Mouse (Mus musculus): Measurements from ENCODE around the gene Tm9sf2. TPM values are rescaled to one million over a fixed set of nuclear protein-coding genes. Genes with fewer than 3 reads are reported as not detected.
"Not testable (repeated sequence)": the region's sequence is repeated elsewhere in the genome, so short reads cannot be mapped to it uniquely, and the experiment has no call there.

The Tm9sf2 gene
- total RNA-seq (2017): 103 and 105 TPM in 2 replicates

DNA sequence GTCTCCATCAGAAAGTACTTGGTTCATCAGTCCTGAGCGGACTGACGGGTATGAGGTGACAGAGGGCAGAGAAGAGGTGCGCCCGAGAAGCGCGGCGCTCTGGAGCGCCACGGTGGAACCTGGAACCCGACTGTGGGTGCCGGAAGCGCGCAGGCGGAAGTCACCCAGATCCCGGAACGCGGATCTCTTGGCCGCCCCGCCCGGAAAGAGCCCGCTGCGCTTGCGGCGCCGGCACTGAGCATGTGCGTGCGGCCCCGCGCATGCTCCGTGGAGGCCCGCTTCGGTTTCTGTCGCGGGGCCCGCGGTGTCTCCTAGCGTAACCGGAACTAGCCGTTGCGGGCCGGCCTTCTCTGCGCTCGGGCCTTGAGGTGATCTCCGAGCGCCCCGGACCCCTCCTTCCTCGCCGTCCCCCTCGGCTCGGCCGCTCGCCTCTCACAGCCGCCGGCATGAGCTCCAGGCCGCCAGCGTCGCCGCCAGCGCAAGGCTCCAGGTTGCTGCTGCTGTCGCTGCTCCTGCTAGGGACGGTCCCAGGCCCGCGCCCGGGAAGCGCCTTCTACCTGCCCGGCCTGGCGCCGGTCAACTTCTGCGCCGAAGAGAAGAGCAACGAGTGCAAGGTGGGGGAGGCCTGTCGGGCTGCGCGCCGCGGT lies at the start of gene Tm9sf2:
TSS of gene Tm9sf2 (plus strand) at position 217 of the 647 bp plus-strand sequence.
- peak; percentile 78 to 81 for ATAC-seq (replicated peaks in 1 of 2; ENCODE audit: insufficient read depth in 1 of 2, low FRiP score in 2 of 2, low TSS enrichment in 1 of 2, low read depth in 1 of 2, poor library complexity in 2 of 2, severe bottlenecking in 2 of 2)

DNA sequence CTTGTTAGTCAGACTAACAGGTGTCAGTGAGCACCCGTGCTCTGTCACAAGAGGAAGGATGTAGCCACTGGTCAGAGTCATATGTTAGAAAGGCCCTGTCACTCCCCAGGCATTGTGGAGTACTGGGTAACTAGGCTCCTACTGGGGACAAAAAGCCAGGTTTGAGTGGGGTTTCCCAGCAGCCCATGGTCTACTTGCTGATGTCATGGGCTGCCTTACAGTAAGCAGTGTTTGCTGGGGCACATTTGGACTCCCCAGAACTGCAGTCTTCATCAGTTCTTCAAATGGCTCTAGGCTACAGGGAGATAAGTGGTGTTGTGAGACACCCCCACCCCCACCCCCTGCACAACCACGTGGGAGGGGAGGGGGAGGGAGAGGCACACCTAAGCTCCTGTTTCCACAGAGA lies 48.9 kb upstream of the Tm9sf2 start:
- peak; percentile 27 to 42; a peak in 2 of 4 replicates for ATAC-seq (replicated peaks in 1 of 2; ENCODE audit: insufficient read depth in 1 of 2, low FRiP score in 2 of 2, low TSS enrichment in 1 of 2, low read depth in 1 of 2, poor library complexity in 2 of 2, severe bottlenecking in 2 of 2)

DNA sequence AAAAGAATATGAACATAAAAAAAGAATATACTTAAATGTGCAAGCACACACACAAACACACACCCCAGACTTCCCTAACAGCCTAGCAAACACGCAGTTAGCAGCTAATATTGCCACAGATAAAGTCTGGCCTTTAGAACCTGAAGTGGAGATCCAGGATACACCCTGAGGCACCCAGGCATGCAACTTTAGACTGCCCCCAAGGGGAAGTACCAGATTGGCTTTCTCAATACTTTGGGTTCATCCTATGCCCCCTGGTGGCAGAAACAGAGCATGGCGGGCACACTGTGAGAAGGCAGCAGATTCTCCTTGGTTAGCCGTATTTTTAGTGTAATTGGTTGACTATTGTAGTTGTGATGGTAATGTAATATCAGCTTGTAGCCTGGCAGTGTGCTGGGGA lies 46.2 kb upstream of the Tm9sf2 start:
- ATAC-seq (replicated peaks in 1 of 2; ENCODE audit: insufficient read depth in 1 of 2, low FRiP score in 2 of 2, low TSS enrichment in 1 of 2, low read depth in 1 of 2, poor library complexity in 2 of 2, severe bottlenecking in 2 of 2): peak; percentile 51 to 79

DNA sequence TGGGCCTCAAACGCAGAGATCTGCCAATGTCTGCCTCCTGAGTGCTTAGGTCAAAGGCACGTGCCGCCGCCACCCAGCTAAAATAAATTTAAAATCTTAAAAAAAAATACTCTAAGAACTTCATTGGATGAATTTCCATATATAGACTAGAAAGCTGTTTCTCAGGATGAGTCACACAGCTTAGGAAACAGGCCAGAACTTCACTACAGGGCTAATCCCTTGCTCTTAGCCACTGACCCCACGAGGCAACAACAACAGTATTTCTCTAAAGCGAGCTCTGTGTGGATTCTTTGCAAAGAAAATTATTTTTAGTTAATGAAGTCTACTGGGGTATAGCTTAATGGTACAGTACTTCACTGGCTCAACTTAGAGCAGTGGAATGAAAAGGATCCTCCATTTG lies 45.5 kb upstream of the Tm9sf2 start:
- ATAC-seq (replicated peaks in 1 of 2; ENCODE audit: insufficient read depth in 1 of 2, low FRiP score in 2 of 2, low TSS enrichment in 1 of 2, low read depth in 1 of 2, poor library complexity in 2 of 2, severe bottlenecking in 2 of 2): no peak

DNA sequence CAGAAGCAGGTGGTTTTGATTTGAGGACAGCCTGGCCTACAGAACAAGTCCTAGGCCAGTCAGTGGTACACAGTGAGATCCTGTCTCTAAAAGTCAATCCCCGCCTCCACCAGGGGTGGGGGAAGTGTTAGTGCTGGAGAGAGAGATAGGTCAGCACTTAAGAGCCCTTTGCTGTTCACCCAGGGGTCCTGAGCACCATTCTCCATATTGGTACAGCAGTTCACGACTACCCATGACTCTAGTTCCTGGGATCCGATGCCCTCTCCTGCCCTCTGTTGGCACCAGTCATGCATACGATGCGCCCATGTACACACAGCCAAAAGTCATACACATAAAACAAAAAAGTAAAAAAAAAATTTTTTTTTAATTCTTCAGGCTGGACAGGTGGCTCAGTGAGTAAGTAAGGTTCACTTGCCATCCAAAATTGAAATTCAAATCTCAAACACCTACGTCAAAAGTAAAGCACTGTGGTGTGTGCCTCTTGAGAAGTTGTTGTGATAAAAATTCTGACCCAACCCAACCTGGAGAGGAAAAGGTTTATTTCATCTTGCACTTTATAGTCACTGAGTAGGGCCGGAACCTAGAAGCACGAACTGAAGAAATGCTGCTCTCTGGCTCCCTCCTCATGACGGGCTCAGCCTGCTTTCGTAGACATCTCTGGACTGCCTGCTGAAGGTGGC lies 44.3 kb upstream of the Tm9sf2 start:
- ATAC-seq (replicated peaks in 1 of 2; ENCODE audit: insufficient read depth in 1 of 2, low FRiP score in 2 of 2, low TSS enrichment in 1 of 2, low read depth in 1 of 2, poor library complexity in 2 of 2, severe bottlenecking in 2 of 2): no peak

DNA sequence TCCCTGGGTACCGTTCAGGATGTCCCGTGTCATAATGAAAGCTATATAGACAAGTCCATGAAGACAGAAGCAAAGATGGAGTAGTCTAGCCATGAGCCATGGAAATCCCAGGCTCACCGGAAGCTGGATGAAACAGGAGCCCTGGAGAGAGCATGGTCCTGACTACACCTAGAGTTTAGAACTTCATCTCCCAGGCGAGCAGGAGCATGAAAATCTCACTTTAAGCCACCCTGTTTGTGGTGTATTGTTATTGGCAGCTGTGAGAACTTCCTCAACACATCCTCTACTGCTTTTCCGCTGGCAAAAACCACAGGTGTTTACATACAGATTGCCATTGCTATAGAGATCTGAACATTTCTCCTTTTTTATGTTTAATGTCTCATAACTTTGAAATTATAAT lies 43.2 kb upstream of the Tm9sf2 start:
- peak; percentile 63 for ATAC-seq (replicated peaks in 1 of 2; ENCODE audit: insufficient read depth in 1 of 2, low FRiP score in 2 of 2, low TSS enrichment in 1 of 2, low read depth in 1 of 2, poor library complexity in 2 of 2, severe bottlenecking in 2 of 2)

DNA sequence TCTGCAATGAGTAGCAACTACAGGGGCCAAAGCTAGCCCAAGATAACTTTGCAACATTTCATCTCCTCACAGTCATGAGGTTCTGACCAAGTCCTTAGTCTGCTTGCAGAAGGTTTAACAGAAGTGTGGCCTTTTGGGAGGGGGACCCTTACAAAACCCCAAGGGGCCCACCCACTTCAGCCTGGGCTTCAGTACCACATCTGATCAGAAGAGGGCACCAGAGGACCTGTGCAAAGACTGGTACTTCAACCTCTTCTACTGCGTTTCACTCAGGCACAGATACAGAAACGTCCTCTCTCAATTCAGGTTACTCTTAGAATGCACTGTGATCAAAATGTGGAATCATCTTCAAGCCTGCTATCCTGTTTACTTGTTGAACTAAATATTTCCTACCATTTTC lies 42.3 kb upstream of the Tm9sf2 start:
- ATAC-seq (replicated peaks in 1 of 2; ENCODE audit: insufficient read depth in 1 of 2, low FRiP score in 2 of 2, low TSS enrichment in 1 of 2, low read depth in 1 of 2, poor library complexity in 2 of 2, severe bottlenecking in 2 of 2): peak; percentile 52 to 60

DNA sequence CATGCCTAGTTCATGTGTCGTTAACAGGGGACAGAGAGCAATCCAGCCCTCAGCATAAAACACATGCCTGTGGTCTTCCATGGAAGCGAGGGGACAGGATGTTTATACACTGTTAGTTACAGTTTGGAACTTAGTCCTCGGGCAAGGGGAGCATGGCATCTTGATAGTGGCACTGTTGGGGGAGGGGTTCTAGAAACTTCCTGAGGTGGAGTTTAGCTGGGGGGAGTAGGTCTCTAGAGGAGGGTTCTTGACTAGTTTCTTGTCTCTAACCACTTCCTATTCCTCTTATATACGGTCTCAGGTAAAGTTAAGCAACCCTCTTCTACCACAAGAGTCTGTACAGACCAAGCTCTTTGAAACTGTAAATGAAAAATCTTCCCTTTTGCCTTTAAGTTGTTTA lies 40.6 kb upstream of the Tm9sf2 start:
- peak; percentile 30 to 36; a peak in 2 of 4 replicates for ATAC-seq (replicated peaks in 1 of 2; ENCODE audit: insufficient read depth in 1 of 2, low FRiP score in 2 of 2, low TSS enrichment in 1 of 2, low read depth in 1 of 2, poor library complexity in 2 of 2, severe bottlenecking in 2 of 2)

DNA sequence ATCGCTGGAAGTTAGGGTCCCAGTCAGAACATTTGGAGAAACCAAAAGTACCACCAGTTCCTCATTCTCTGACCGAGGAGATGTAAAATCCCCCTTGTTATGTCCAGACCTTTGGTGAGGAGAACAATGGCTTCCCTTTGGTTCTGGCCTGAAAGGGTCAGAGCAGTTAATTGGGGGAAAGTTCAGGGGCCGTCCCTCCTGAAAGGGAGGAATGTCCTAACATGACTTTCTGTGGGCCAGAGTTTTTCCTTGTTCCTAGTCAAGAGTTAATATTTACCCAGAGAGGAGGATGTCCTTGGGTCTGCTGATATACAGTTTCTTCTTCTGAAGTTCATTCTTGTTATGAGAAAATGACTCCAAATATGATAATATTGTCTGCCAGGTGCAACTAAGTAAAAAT lies 38.8 kb upstream of the Tm9sf2 start:
- not testable (repeated sequence) for ATAC-seq (replicated peaks in 1 of 2; ENCODE audit: insufficient read depth in 1 of 2, low FRiP score in 2 of 2, low TSS enrichment in 1 of 2, low read depth in 1 of 2, poor library complexity in 2 of 2, severe bottlenecking in 2 of 2)

DNA sequence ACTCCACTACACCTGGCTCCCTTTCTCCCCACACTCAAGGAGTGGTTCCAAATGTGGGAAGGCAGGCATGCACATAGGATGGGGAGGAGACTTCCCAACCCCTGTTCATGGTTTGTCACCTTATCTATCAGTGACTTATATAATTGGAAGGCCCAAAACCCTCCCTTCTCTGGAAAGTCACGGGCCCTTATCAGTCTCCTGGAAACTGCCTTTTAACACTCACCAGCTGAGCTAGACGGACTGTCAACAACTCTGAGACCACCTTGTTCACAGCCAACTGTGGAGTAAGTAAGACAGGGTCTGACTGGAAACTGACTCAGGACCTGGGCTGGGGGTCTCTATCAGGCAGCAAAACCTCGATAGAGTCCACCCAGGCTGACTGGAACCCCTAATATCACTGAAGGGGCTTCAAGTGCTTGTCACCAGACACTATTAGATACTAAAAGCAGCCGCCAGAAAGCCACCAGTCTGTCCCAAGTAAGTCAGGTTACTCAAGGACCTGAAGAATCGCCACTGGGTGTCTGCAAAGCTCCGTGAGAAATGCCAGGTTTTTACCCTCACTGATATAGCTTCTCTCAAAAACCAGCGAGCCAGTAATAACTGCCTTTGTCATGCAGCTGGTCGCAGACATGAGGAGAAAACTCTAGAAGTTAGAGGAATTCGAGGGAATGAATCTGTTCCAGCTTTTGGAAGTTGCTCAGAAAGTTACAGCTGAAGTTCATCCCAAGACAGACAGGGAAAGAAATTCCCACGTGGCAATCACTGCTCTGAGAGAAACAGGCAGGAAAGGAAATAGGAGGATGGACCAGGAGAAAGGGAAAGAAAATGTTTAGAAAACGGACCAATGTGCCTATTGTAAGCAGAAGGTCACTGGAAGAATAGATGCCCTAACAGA lies 37.8 kb upstream of the Tm9sf2 start:
- no peak for ATAC-seq (replicated peaks in 1 of 2; ENCODE audit: insufficient read depth in 1 of 2, low FRiP score in 2 of 2, low TSS enrichment in 1 of 2, low read depth in 1 of 2, poor library complexity in 2 of 2, severe bottlenecking in 2 of 2)

DNA sequence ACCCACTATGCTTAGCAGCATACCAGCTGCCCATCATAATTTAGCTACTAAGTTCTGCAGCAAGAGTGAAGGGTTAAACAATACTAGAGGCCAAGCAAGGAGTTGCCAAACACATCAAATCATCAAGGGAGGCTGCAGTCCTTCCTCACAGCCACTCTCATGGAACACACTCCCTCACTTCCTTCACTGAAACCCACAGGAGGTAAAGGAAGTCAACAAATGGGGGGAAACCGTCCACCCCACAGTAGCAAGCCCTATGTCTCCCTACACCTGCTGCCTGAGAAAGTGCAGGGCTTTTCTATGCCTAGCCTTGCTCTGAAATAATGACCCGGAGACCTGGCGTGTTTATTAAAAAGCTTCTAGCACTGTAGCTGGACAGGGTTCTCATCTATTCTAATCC lies 36.9 kb upstream of the Tm9sf2 start:
- ATAC-seq (replicated peaks in 1 of 2; ENCODE audit: insufficient read depth in 1 of 2, low FRiP score in 2 of 2, low TSS enrichment in 1 of 2, low read depth in 1 of 2, poor library complexity in 2 of 2, severe bottlenecking in 2 of 2): peak; percentile 40 to 52; a peak in 3 of 4 replicates

DNA sequence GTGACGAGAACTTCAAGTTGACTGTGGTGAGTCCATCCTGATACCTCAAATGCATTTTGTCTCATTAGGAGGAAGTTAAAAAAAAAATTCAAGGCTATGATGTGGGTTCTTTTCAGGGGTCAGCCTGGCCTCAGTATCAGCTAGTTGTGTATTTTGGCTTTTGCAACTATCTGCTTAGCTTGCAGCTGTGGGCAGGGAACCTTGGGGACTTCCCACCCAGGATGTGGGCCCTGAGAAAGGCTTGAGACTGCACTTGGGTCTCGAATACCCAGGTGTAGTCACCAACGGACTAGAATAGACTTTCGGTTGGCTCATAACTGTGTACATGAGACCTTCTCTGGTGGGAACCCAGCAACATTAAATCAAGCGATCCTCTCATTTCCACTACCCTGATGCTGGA lies 33.4 kb upstream of the Tm9sf2 start:
- no peak for ATAC-seq (replicated peaks in 1 of 2; ENCODE audit: insufficient read depth in 1 of 2, low FRiP score in 2 of 2, low TSS enrichment in 1 of 2, low read depth in 1 of 2, poor library complexity in 2 of 2, severe bottlenecking in 2 of 2)

DNA sequence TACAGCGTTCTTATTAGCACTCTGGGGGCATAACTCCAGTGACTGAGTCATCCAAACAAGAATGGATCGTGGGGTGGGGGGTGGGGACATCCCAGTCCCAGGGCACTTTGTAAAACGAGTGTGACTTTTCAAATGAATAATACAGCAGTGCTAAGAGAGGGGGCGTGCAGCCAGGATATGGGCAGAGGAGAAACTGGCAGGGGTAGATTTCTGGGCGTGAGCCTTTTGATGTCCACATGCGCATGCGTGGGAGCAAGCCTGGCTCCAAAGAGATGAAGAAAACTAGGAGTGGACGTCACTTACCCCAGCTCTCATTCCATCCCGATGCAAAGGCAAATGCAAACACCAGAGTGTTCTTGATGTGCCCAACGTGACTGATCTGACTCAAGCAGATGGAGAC lies 32.5 kb upstream of the Tm9sf2 start:
- no peak for ATAC-seq (replicated peaks in 1 of 2; ENCODE audit: insufficient read depth in 1 of 2, low FRiP score in 2 of 2, low TSS enrichment in 1 of 2, low read depth in 1 of 2, poor library complexity in 2 of 2, severe bottlenecking in 2 of 2)

DNA sequence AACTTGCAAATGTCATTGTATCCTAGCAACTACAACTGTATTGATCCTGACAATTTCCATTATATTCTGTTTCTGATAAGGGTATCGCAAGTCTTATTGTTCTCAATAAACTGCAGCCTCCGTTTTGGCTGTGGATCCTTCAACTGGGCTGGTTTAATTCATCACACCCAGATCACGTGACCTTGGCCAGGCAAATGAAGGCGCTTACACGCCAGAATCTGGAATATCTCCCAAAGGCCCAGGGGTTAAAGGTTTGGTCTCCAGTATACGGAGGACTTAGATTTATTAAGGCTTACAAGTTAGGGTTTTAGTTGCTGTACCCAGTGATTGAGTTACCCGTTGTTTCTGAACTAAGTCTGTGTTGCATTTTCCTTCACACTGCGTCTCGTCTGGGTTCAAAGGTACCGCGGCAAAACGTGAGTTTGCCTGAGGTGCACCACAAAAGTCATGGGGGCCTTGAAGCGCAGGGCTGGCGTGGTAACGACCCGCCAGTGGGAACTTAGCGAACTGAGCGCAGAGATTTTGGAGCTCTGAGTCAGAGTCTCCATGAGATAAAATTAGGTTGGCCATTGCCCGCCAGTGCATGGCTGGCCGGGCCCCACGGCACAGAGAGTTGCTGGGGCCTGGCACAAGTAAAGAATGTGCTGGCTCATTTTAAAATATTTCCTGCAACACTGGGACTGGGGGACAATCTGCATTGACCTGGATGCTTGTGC lies 31.2 kb upstream of the Tm9sf2 start:
- no peak for ATAC-seq (replicated peaks in 1 of 2; ENCODE audit: insufficient read depth in 1 of 2, low FRiP score in 2 of 2, low TSS enrichment in 1 of 2, low read depth in 1 of 2, poor library complexity in 2 of 2, severe bottlenecking in 2 of 2)

DNA sequence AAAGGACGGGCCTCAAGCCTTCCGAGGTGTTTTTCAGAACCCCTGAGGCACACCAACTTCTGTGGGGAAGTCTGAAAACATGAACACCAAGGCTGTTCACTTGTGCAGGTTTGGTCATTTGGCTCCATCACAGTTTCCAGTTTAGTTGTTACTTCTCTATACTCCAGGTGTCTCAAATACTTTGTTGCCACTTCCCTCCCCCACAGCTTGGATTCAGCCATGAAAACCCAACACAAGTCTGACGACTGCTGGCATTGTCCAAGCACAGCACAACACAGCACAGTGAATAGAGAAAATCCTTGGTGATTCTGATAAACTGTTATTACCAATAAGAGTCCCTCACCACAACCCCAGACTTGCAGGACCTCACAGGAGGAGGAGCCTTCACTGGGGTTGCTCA lies 29.8 kb upstream of the Tm9sf2 start:
- no peak for ATAC-seq (replicated peaks in 1 of 2; ENCODE audit: insufficient read depth in 1 of 2, low FRiP score in 2 of 2, low TSS enrichment in 1 of 2, low read depth in 1 of 2, poor library complexity in 2 of 2, severe bottlenecking in 2 of 2)

DNA sequence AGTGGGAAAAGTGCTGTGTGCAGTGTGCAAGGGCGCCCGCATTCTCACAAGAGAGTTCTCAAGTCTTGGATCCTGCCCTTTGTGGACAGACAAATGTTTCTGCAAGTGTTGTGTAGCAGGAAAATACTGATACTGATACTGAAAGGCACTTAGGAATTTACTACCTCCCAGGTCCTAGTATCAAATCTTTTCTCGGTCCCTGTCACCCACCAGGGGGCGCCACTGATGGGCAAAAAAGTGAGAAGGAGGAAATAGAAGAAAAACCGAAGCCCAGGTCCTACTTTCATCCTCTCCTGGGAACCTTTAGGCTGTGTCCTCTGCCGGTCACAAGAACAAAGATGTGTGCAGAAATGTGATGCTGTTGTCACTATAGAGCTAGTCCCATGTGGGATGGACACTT lies 27.4 kb upstream of the Tm9sf2 start:
- peak; percentile 49 to 81 for ATAC-seq (replicated peaks in 1 of 2; ENCODE audit: insufficient read depth in 1 of 2, low FRiP score in 2 of 2, low TSS enrichment in 1 of 2, low read depth in 1 of 2, poor library complexity in 2 of 2, severe bottlenecking in 2 of 2)

DNA sequence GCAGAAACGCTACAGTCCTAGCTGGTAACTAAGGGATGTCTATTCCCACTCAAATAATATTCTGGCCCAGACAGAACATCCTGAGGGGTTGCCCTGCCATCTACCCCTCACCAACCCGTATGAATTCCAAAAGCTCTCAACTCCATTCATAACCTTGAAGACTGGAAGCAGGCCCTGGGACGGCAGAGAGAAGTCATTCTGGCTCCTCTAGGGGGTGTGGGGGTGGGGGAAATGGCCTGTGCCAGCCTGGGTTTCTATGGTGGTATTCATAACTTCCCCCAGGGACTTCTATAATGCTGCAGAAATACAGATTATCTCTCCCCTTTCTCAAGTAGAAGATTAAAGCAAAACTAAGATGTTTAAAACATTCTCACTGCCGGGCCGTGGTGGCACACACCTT lies 26.9 kb upstream of the Tm9sf2 start:
- no peak for ATAC-seq (replicated peaks in 1 of 2; ENCODE audit: insufficient read depth in 1 of 2, low FRiP score in 2 of 2, low TSS enrichment in 1 of 2, low read depth in 1 of 2, poor library complexity in 2 of 2, severe bottlenecking in 2 of 2)

DNA sequence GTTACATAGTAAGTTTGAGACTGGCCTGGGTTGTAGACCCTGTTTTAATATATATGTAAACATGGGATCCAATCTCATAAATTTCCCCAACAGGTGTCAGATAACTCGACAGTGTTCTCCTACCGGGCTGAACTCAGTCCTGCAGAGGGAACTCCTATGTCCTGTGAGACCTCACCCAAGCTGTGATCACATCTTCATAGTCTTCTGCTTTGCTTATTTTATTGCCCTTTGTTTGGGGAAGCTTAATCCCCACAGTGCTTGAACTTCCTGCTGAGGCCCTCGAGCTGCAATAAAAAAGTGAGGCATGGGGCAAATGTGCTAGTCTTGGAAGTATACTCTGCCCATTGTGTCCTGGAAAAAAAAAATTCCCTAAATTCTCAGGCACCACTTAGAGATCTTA lies 25.5 kb upstream of the Tm9sf2 start:
- no peak for ATAC-seq (replicated peaks in 1 of 2; ENCODE audit: insufficient read depth in 1 of 2, low FRiP score in 2 of 2, low TSS enrichment in 1 of 2, low read depth in 1 of 2, poor library complexity in 2 of 2, severe bottlenecking in 2 of 2)

All from hematopoietic stem cell, adult 5-6 weeks (primary cell).